Mouse (Mus musculus): ENCODE data around the gene Gm17332.
A peak's percentile ranks its signal among the peaks of the same experiment; 100 is the strongest.

GRCm38 (mm10) chr11:31170052-31170646 lies 12.1 kb downstream of the Gm17332 start:
- TF ChIP-seq CTCF (IDR thresholded peaks at IDR 0.05 in 2 of 3, conservative IDR thresholded peaks at IDR 0.05 in 1 of 3; ENCODE audit: control insufficient read depth in 1 of 3, insufficient read depth in 1 of 3, low read depth in 2 of 3, low read length in 3 of 3, poor library complexity in 1 of 3, severe bottlenecking in 1 of 3) (no peak), MAZ (IDR thresholded peaks at IDR 0.05; ENCODE audit: low read depth, low read length) (no peak), ZKSCAN1 (IDR thresholded peaks at IDR 0.05; ENCODE audit: low read depth, low read length) (no peak), CHD1 (IDR thresholded peaks at IDR 0.05; ENCODE audit: low read depth, low read length) (no peak), POLR2AphosphoS5 (IDR thresholded peaks at IDR 0.05; ENCODE audit: borderline replicate concordance, low read depth, low read length) (no peak), MAFK (IDR thresholded peaks at IDR 0.05; ENCODE audit: borderline replicate concordance, low read depth, low read length) (no peak), GATA1 (IDR thresholded peaks at IDR 0.05; ENCODE audit: low read depth, low read length) (peak; percentile 56), KAT2A (conservative IDR thresholded peaks at IDR 0.05; ENCODE audit: low read depth, low read length) (no peak), ZNF384 (IDR thresholded peaks at IDR 0.05; ENCODE audit: low read depth, low read length) (no peak), MXI1 (IDR thresholded peaks at IDR 0.05; ENCODE audit: low read depth, low read length) (no peak), POLR2AphosphoS2 (IDR thresholded peaks at IDR 0.05; ENCODE audit: low read length) (no peak), BHLHE40 (IDR thresholded peaks at IDR 0.05; ENCODE audit: borderline replicate concordance, low read depth, low read length) (no peak), POLR2A (IDR thresholded peaks at IDR 0.05; ENCODE audit: control insufficient read depth in 1 of 2, insufficient read depth in 1 of 2, low read depth in 1 of 2, low read length in 2 of 2, poor library complexity in 1 of 2) (no peak), TAL1 (IDR thresholded peaks at IDR 0.05; ENCODE audit: low read length) (peak; percentile 63)
